Mouse (Mus musculus) CH12.LX (cell line): Measurements from ENCODE around the gene Hist1h3c. TPM values are rescaled to one million over a fixed set of nuclear protein-coding genes. Genes with fewer than 3 reads are reported as not detected.
A peak's percentile ranks its signal among the peaks of the same experiment; 100 is the strongest.

Experiments
- DNase-seq: peaks from one replicate; pipeline ENCODE4 v3.0.0-alpha.2; 2013; ENCODE audit errors: extremely low read depth
- H3K27ac ChIP-seq: 2 replicates; pipeline ENCODE4 v1.5.1; 2012; ENCODE audit warnings: low read depth, mild to moderate bottlenecking, control low read depth, moderate library complexity; ENCODE audit not compliant: insufficient read depth
- H3K27me3 ChIP-seq: replicated peaks from 2 replicates; pipeline ENCODE3; 2012; ENCODE audit warnings: inconsistent platforms
- H3K36me3 ChIP-seq, 2 experiments: replicated peaks in 1 of 2; 2 replicates each; pipeline versions ENCODE3 to v1.6.1; 2012; ENCODE audit warnings: inconsistent platforms in 1 of 2, low read length in 1 of 2, mild to moderate bottlenecking in 1 of 2, mixed read lengths in 1 of 2, moderate library complexity in 1 of 2; ENCODE audit not compliant: control insufficient read depth in 1 of 2, insufficient read depth in 1 of 2
- H3K4me1 ChIP-seq, 2 experiments: 2 replicates each; pipeline ENCODE4 v1.6.1; 2012; ENCODE audit warnings: inconsistent platforms in 1 of 2, moderate library complexity in 1 of 2; ENCODE audit not compliant: insufficient read depth in 2 of 2, control insufficient read depth in 1 of 2
- H3K4me2 ChIP-seq: 2 replicates; pipeline ENCODE4 v1.6.1; 2012; ENCODE audit warnings: low read depth, mild to moderate bottlenecking, control low read depth; ENCODE audit not compliant: poor library complexity, insufficient read depth, severe bottlenecking
- H3K4me3 ChIP-seq, 3 experiments: fragments of 150-350 bp in 1 of 3; sonication (generic) in 1 of 3; replicated peaks in 1 of 3; 2 replicates each; pipeline versions ENCODE3 to v1.5.1; 2011 to 2012; ENCODE audit warnings: low read depth in 2 of 3, low read length in 2 of 3, mild to moderate bottlenecking in 2 of 3, moderate library complexity in 2 of 3, control low read depth in 1 of 3, improper control_type of control experiment in 1 of 3, inconsistent platforms in 1 of 3, mixed read lengths in 1 of 3; ENCODE audit not compliant: poor library complexity in 1 of 3
- H3K79me2 ChIP-seq: replicated peaks from 2 replicates; pipeline ENCODE4 v1.6.1; 2012; ENCODE audit warnings: mild to moderate bottlenecking, moderate library complexity; ENCODE audit not compliant: control insufficient read depth, poor library complexity, insufficient read depth, severe bottlenecking; ENCODE audit errors: extremely low read depth
- H3K9ac ChIP-seq: 2 replicates; pipeline ENCODE4 v1.6.1; 2012; ENCODE audit warnings: low read depth, mild to moderate bottlenecking, control low read depth, moderate library complexity; ENCODE audit not compliant: insufficient read depth
- H3K9me3 ChIP-seq: replicated peaks from 2 replicates; pipeline ENCODE3; 2012; ENCODE audit warnings: low read length, inconsistent platforms, mixed read lengths
- BHLHE40 ChIP-seq: IDR thresholded peaks from 2 replicates; pipeline ENCODE4 v1.6.1; 2011; ENCODE audit warnings: mild to moderate bottlenecking, low read depth, low read length, improper control_type of control experiment
- CHD1 ChIP-seq: IDR thresholded peaks from 2 replicates; pipeline ENCODE4 v1.6.1; 2012; ENCODE audit warnings: low read depth, low read length, improper control_type of control experiment, inconsistent platforms
- CHD2 ChIP-seq: IDR thresholded peaks from 2 replicates; pipeline ENCODE4 v1.6.1; 2011; ENCODE audit warnings: low read length, improper control_type of control experiment
- CTCF ChIP-seq, 2 experiments: IDR thresholded peaks in 1 of 2; conservative IDR thresholded peaks in 1 of 2; 2 replicates each; pipeline ENCODE4 v1.5.1; 2011 to 2012; ENCODE audit warnings: low read depth in 2 of 2, low read length in 2 of 2, improper control_type of control experiment in 1 of 2, inconsistent platforms in 1 of 2, mild to moderate bottlenecking in 1 of 2, moderate library complexity in 1 of 2
- ELF1 ChIP-seq: IDR thresholded peaks from 2 replicates; pipeline ENCODE4 v1.6.1; 2014; ENCODE audit warnings: low read depth, mild to moderate bottlenecking, inconsistent platforms, low read length, improper control_type of control experiment
- EP300 ChIP-seq: IDR thresholded peaks from 2 replicates; pipeline ENCODE4 v1.6.1; 2011; ENCODE audit warnings: low read length, improper control_type of control experiment
- ETS1 ChIP-seq: conservative IDR thresholded peaks from 2 replicates; pipeline ENCODE4 v1.6.1; 2012; ENCODE audit warnings: low read depth, mild to moderate bottlenecking, inconsistent platforms, low read length, improper control_type of control experiment, moderate library complexity
- HCFC1 ChIP-seq: IDR thresholded peaks from 2 replicates; pipeline ENCODE4 v1.6.1; 2012; ENCODE audit warnings: low read depth, mild to moderate bottlenecking, inconsistent platforms, low read length, improper control_type of control experiment
- IRF4 ChIP-seq: IDR thresholded peaks from 2 replicates; pipeline ENCODE4 v1.6.1; 2014; ENCODE audit warnings: low read depth, mild to moderate bottlenecking, inconsistent platforms, low read length, improper control_type of control experiment
- MAFK ChIP-seq: IDR thresholded peaks from 2 replicates; pipeline ENCODE4 v1.6.1; 2011; ENCODE audit warnings: low read length, improper control_type of control experiment; ENCODE audit not compliant: insufficient replicate concordance
- MAX ChIP-seq: IDR thresholded peaks from 2 replicates; pipeline ENCODE4 v1.6.1; 2011; ENCODE audit warnings: low read length, improper control_type of control experiment
- MAZ ChIP-seq: IDR thresholded peaks from 2 replicates; pipeline ENCODE4 v1.6.1; 2012; ENCODE audit warnings: low read depth, mild to moderate bottlenecking, inconsistent platforms, low read length, improper control_type of control experiment, moderate library complexity
- MXI1 ChIP-seq: IDR thresholded peaks from 2 replicates; pipeline ENCODE4 v1.6.1; 2011; ENCODE audit warnings: mild to moderate bottlenecking, low read depth, low read length, improper control_type of control experiment
- MYC ChIP-seq: IDR thresholded peaks from 2 replicates; pipeline ENCODE4 v1.6.1; 2011; ENCODE audit warnings: low read depth, mild to moderate bottlenecking, improper control_type of control experiment, low read length
- NELFE ChIP-seq: IDR thresholded peaks from 2 replicates; pipeline ENCODE4 v1.6.1; 2011; ENCODE audit warnings: low read depth, low read length, improper control_type of control experiment
- NRF1 ChIP-seq: IDR thresholded peaks from 2 replicates; pipeline ENCODE4 v1.6.1; 2014; ENCODE audit warnings: low read depth, mild to moderate bottlenecking, inconsistent platforms, low read length, improper control_type of control experiment, moderate library complexity
- RAD21 ChIP-seq: IDR thresholded peaks from 2 replicates; pipeline ENCODE4 v1.6.1; 2011; ENCODE audit warnings: low read depth, mild to moderate bottlenecking, low read length, improper control_type of control experiment, moderate library complexity
- RCOR1 ChIP-seq: conservative IDR thresholded peaks from 2 replicates; pipeline ENCODE4 v1.6.1; 2012; ENCODE audit warnings: low read depth, mild to moderate bottlenecking, inconsistent platforms, low read length, improper control_type of control experiment
- SIN3A ChIP-seq: IDR thresholded peaks from 2 replicates; pipeline ENCODE4 v1.6.1; 2012; ENCODE audit warnings: low read length, improper control_type of control experiment, inconsistent platforms
- UBTF ChIP-seq: IDR thresholded peaks from 2 replicates; pipeline ENCODE4 v1.6.1; 2012; ENCODE audit warnings: low read depth, mild to moderate bottlenecking, inconsistent platforms, low read length, improper control_type of control experiment, moderate library complexity
- ZKSCAN1 ChIP-seq: IDR thresholded peaks from 2 replicates; pipeline ENCODE4 v1.6.1; 2012; ENCODE audit warnings: low read depth, inconsistent platforms, low read length, improper control_type of control experiment, borderline replicate concordance
- ZMIZ1 ChIP-seq: IDR thresholded peaks from 2 replicates; pipeline ENCODE4 v1.6.1; 2012; ENCODE audit warnings: low read depth, mild to moderate bottlenecking, inconsistent platforms, low read length, improper control_type of control experiment
- ZNF384 ChIP-seq: IDR thresholded peaks from 2 replicates; pipeline ENCODE4 v1.6.1; 2012; ENCODE audit warnings: low read depth, low read length, improper control_type of control experiment, inconsistent platforms
- dilution Hi-C: fragments of 300-500 bp; cut with MboI; formaldehyde crosslinking; loops from 2 replicates; pipeline ENCODE4 v1.14.3; 2020; ENCODE audit warnings: low sequenced_read_pairs; ENCODE audit not compliant: extremely low pct_unique_long_range_greater_than_20kb, extremely low pct_ligation_motif_present
- in situ Hi-C: fragments of 300-500 bp; cut with MboI; formaldehyde crosslinking; loops from 3 replicates; pipeline ENCODE4 v1.14.3; 2019; ENCODE audit warnings: low sequenced_read_pairs, low pct_ligation_motif_present, low pct_unique_long_range_greater_than_20kb, mixed read lengths
- polyA plus RNA-seq: library from polyadenylated mRNA; unstranded; fragments of >175 nt; gene quantifications from 2 replicates; pipeline ENCODE4 v1.2.1, GENCODE M21; 2012; ENCODE audit warnings: low read depth; ENCODE audit not compliant: insufficient read length
- total RNA-seq, 2 experiments: library from RNA; depleted of rRNA; stranded (reverse); fragments of 300-350 nt in 1 of 2; fragments of >200 nt in 1 of 2; gene quantifications; 2 replicates each; pipeline ENCODE4 v1.2.3; 2012 to 2014

The Hist1h3c gene
- total and polyA plus RNA-seq, 3 experiments: 7.3 to 1,847 (median 73.1) TPM

- H3K27me3 ChIP-seq: no peaks in the 10 kb centered on the region
- no peak overlapping the region for H3K4me3 ChIP-seq
- H3K27ac ChIP-seq: no peak overlapping the region
- dilution Hi-C loops: loop anchor here (10.0 kb wide), 1 partner anchor 45 kb away; the partner anchor contains the start of genes Hist1h2bb and Hist1h3c
- TF ChIP-seq ELF1 (no peak), CTCF (conservative IDR thresholded peaks at IDR 0.05 in 1 of 2, IDR thresholded peaks at IDR 0.05 in 1 of 2; ENCODE audit: low read depth in 2 of 2, low read length in 2 of 2) (peak in 1 of 2 experiments; percentile 36; a peak in 3 of 4 replicates)
- no peak overlapping the region for H3K9ac ChIP-seq
- no peaks in the 10 kb centered on the region for H3K9me3 ChIP-seq
- in situ Hi-C loops: loop anchor here (5.0 kb wide), 1 partner anchor 38 kb away; the partner anchor contains the start of gene Hist1h1c
- H3K36me3 ChIP-seq: no peaks in the 10 kb centered on the region
- DNase-seq: no peak
- H3K4me2 ChIP-seq: no peak overlapping the region
- H3K79me2 ChIP-seq: no peaks in the 10 kb centered on the region
- H3K4me1 ChIP-seq: peaks cover 2 to 58% of the 10 kb centered on the region in 2 experiments; a peak in 2 of 4 replicates
These were observed 45.6 kb downstream of the Hist1h3c start for GRCm38 (mm10) chr13:23699767-23700166.

- dilution Hi-C loops: loop anchor here (10.0 kb wide), 1 partner anchor 46 kb away; the partner anchor contains the start of genes Hist1h2bb and Hist1h3c
- no peaks in the 10 kb centered on the region for H3K36me3 ChIP-seq
- TF ChIP-seq ETS1 (no peak), UBTF (no peak), ELF1 (no peak), RAD21 (no peak), MAZ (no peak), IRF4 (no peak), RCOR1 (no peak), MYC (no peak), NRF1 (no peak), CTCF (conservative IDR thresholded peaks at IDR 0.05 in 1 of 2, IDR thresholded peaks at IDR 0.05 in 1 of 2; ENCODE audit: low read depth in 2 of 2, low read length in 2 of 2) (no peak), BHLHE40 (no peak)
- H3K79me2 ChIP-seq: no peaks in the 10 kb centered on the region
- DNase-seq: no peak
- in situ Hi-C loops: no loop called here
- peak overlapping the region; percentile 67 for H3K9ac ChIP-seq
- 0 out of 2 replicates have a peak overlapping the region, but pooled peaks have one; percentile 45 for H3K27ac ChIP-seq
- no peaks in the 10 kb centered on the region for H3K27me3 ChIP-seq
- H3K4me2 ChIP-seq: peak overlapping the region; percentile 52; the same call in 1 of the 2 replicates
- no peak overlapping the region for H3K4me3 ChIP-seq
- no peaks in the 10 kb centered on the region for H3K9me3 ChIP-seq
- H3K4me1 ChIP-seq: peaks cover 2 to 52% of the 10 kb centered on the region in 2 experiments; a peak in 2 of 4 replicates
These were observed 46.4 kb downstream of the Hist1h3c start for GRCm38 (mm10) chr13:23698996-23699395.

- peak; percentile 98 for DNase-seq
- in situ Hi-C loops (no loop called here), dilution Hi-C loops (loop anchor here (10.0 kb wide), 1 partner anchor 47 kb away; the partner anchor contains the start of genes Hist1h2bb and Hist1h3c)
- Histone ChIP-seq H3K27ac (peak within 1 kb of the TSS; percentile 89), H3K79me2 (no peaks in the 10 kb centered on the region), H3K4me3 (peak within 1 kb of the TSS; percentile 26 to 47 (median 32)), H3K4me1 (peaks cover 2 to 49% of the 10 kb centered on the region in 2 experiments; a peak in 2 of 4 replicates), H3K36me3 (no peaks in the 10 kb centered on the region), H3K9me3 (no peaks in the 10 kb centered on the region), H3K4me2 (peak within 1 kb of the TSS; percentile 93; the same call in 1 of the 2 replicates), H3K9ac (peak within 1 kb of the TSS; percentile 67), H3K27me3 (no peaks in the 10 kb centered on the region)
- TF ChIP-seq ELF1: no peak; the same call in 1 of the 2 replicates
- TF ChIP-seq ZMIZ1: peak; percentile 100
- no peak for TF ChIP-seq MAFK
- TF ChIP-seq ZKSCAN1: no peak
- peak; percentile 98 for TF ChIP-seq SIN3A
- TF ChIP-seq MXI1: peak; percentile 87
- TF ChIP-seq ZNF384: peak; percentile 27; the same call in 1 of the 2 replicates
- TF ChIP-seq CHD2: peak; percentile 62; the same call in 1 of the 2 replicates
- TF ChIP-seq ETS1: peak; percentile 51; the same call in 1 of the 2 replicates
- no peak for TF ChIP-seq EP300
- peak; percentile 98 for TF ChIP-seq RCOR1
- TF ChIP-seq NELFE: peak; percentile 100
- peak; percentile 52; the same call in 1 of the 2 replicates for TF ChIP-seq MAX
- TF ChIP-seq HCFC1: peak; percentile 87
- TF ChIP-seq UBTF: peak; percentile 98
- 0 out of 2 replicates have a peak, but pooled peaks have one; percentile 18 for TF ChIP-seq CHD1
- TF ChIP-seq MYC: peak; percentile 58; the same call in 1 of the 2 replicates
These were observed 47.1 kb downstream of the Hist1h3c start, which contains the start of gene Hist1h4c for GRCm38 (mm10) chr13:23698300-23698693. Gene Hist1h4c (minus strand): TSS chr13:23698454.
